Mouse (Mus musculus) left cerebral cortex, adult 9 months (tissue): ENCODE data around the gene Gm44502.

Experiments used
- DNase-seq, 2 experiments: peaks; one replicate each; pipeline ENCODE4 v3.0.0; 2022; ENCODE audit warnings: low spot score in 2 of 2

Gene Gm44502

DNA sequence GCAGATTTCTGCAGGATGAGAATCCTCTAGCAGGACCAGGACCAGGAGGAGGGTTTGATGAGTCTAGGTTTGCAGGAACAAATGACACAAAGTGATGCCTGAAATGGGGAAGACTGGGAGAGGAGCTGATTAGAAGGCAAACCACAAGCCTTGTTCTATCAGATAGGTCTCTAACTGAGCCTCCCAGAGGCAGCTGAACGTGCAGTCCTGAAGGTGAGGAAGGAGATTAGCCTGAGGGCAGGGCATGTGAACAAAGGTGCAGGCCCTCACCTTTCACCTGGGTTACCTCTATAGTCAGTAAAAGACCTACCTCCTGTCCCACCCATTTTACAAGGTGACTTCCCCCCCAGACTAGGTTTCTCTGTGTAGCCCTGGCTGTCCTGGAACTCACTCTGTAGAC is 29.8 kb downstream of the Gm44502 start:
- DNase-seq: no peak

DNA sequence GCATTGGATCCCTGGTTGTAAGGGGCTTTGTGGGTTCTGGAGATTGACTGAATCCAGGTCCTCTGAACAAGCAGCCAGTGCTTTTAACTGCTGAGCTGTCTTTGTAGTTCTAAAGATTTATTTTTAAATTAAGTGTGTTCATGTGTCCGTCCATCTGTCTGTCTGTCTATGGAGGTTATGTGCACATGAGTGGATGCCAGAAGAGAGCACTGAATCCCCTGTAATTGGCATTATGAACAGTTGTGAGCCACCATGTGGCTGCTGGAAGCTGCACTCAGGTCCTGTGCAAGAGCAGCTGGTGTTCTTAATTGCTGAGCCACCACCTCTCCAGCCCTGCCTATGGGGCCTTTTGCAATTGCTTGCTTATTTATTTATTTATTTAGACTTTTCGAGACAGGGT is 31.4 kb downstream of the Gm44502 start:
- DNase-seq: no peak

DNA sequence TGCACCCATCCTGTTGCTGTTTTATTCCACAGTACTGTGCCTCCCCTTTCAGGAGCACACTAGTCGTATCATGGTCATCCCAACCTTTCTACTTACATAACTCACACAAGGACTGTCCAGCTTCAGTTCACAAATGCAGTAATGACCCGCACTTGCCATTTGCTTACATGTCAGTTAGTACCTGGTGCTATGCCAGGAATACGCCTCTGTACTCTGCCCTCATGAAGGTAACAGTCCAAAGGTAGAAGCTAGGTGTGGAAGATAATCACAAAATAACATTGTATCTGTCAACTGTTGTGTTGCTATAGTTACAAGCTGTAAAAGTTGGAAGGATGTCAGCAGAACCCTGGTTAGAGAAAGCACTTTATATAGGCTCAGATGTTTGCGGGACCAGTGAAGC is 32.6 kb downstream of the Gm44502 start:
- DNase-seq: no peak

DNA sequence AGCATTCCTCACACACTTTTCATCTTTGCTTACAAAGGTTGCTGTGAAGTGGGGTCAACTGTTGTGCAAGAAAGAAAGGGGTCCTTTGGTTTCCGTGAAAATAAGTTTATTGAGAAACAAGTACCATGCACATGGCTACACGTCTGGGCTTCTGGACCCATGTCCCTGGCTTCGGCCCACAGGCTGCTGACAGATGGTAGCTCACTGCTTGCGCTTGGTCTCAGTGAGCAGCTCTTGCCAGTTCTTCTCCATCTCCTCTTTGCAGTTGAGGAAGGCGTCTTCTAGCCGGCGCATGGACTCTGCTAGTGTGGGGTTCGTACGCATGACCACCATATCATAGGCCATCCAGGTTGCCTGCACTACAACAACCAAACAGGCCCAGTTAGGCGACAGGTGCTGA is 39.4 kb downstream of the Gm44502 start:
- DNase-seq: no peak

DNA sequence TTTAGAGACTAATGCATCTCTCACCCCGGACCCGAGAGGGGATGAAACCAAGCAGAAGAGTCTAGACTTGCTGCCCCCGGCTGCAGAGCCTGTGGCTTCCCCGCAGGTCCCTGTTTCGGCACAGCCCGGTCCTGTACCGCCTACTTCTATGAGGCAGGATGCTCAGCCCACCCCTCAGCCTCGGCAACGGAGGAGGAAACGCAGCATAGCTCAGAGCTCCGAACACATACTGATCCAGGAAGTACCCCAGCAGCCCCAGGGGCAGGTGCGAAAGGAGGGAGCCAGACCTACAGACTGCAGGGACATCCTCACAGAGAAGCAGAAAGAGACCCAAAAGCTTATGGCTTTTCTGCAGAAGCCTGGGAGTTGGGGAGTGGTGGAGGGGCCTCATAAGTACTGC is 42.4 kb downstream of the Gm44502 start:
- DNase-seq: no peak

DNA sequence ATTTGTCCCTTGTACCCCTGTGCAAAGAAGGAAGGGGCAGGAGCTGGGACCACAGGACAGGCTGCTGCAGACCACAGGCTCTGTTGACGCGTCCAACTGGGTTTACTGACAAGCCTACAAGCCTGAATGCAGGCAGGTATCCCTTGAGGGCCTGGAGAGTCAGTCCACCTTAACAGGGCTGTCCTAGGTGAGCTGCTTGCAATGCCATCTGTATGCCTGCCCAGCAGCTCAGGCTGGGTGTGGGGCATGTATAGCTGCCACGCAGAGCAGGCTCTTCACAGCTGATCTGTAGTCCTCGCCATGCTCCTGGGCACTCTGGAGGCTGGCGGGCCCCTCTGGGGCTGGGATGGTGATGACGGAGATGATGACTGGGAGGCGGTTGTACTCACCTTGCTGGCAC is 44.9 kb downstream of the Gm44502 start, which contains the start of gene Klhdc7b:
TSS of gene Klhdc7b (plus strand) at position 301 of the 400 bp plus-strand sequence.
- DNase-seq: no peak

DNA sequence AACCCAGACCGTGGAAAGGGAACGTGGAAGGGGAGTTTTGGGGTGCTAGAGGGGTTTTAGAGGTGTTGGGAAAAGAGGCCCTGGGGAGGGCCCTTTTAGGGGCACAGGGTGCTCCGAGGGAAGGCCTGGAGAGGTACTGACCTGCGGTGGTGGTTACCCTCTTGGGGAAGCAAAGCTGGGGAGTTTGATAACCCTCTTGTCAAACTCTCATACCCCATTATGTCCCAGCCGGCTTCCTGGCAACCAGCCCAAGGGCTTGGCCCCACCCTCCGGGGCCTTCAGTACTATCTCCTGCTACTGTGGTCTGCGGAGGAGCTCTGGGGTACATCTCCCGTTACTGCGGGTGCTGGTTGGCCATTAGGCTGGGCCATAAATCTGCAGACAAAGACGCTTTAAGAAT is 50.1 kb downstream of the Gm44502 start:
- no peak for DNase-seq

DNA sequence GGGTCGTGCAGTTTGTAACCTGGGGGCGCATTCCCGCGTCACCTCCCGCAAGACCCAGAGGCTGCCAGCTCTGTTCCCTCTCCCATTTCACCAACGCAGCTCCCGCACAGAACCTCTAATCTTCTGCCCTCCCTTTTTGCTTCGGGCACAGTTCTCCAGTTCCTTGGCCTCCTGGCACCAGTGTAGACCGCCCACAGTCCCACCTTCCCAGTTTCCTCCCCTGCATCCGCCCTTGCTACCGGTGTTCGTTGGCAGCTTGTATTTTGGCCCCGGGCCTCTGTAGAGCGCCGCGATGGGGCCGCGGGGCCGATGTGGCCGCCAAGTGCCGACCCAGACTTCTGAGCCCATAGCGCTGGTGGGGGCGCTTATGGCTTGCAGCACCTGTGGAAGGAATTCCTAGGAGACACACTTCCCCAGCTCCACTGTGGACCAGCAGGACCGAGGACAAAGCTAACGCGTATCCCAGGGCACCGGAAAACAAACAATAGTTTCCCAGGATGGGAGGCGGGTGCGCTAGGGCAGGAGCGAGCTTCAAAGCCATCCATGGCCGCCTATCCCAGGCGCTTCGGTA is 50.6 kb downstream of the Gm44502 start, which contains the start of gene Odf3b:
TSS of gene Odf3b (minus strand) at position 452 of the 571 bp plus-strand sequence.
- DNase-seq: no peak

DNA sequence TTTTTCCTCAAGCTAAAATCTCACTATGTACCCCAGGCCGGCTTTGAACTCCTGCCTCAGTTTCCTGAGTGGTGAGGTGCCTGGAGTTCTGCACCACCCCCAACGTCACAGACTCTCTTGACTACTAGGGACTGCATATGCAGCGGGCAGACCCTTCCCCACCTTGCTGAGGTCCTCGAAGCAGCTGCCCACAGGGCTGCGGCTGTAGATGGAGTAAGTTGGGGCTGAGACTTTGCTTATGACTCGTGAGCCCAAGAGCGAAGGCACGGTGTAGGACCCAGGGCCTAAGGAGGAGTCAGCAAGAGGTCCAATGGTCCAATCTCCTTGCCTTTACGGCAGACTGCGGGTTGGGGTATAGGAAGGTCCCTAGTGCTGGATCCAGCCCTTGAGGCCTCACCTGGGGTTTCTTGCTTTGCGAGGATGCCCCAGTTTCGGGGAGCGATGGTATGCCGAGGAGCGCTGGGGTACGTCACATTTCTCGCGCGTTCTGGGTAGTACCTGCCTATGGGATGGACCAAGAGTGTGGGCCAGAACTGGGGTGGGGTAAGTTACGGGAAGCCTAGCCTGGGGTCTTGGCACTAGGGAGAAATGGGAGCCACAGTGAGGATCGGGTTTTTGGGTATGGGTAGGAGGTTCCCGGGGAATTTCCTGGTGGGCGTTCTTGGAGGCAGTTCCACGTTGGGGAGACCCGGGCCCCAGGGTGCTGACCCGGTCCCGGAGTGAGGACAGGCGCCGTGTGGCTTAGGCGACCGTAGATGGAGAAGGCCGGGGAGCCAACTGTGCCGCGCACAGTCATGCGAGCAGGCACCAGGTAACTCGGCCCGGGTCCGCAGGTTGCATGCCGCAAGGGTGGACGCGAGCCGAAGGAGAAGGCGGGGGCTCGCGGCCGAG is 51.3 kb downstream of the Gm44502 start:
- no peak for DNase-seq

DNA sequence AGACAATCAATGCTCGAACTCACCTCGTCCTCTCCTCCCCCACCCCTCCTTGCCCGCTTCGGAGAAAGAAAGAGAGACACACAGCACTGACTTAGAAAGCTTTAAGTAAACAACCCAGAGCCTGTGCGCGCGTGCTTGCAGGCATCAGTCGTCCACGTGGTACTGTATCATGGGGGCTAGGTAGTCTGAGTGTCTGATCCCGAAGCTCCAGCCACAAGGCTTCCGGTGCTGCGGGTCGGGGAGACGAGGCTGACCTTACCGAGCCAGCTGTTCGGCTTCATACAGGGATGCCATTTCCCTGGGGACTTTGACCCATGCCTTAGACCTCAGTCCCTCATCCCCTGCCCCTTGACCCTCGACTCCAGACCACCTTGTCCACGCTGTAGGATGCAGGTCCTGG is 52.1 kb downstream of the Gm44502 start:
- no peak for DNase-seq

DNA sequence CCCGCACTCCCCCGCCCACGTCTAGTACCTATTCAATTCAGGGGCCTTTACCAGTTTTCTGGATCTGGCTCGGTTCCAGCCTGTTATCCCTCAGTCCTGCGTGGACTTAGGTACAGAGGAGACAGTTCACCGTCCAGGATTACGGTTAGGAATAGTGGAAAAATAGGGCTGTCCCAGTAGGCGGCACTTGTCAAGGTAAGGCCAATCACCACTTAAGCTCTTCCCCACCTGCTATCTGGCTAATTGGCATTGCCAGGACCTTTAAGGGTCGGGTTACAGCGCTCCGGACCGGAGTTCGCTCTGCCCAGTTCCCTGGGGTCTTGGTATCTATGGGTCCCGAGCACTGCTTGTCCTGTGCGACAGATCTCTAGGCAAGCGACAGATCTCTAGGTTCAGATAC is 52.5 kb downstream of the Gm44502 start, which contains the start of gene Tymp:
TSS of gene Tymp (minus strand) at position 83 of the 400 bp plus-strand sequence.
- DNase-seq: no peak

DNA sequence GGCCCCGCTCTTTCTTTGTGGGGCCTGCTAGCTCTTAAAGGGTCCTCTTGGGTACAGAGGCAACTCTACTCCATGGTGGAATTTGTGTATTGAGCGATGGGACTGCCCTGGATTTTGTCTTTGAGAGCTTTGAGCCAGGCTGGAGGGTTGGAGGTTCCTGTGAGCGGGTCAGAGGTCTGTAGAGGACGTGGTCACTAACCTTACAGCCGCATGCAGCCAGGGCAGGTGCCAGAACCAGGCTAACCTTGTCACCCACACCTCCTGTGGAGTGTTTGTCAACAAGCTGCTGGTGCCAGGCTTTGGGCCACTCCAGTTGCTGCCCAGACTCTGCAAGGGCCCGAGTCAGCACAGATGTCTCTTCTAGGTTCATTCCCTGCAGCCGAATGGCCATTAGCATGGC is 53.5 kb downstream of the Gm44502 start:
- DNase-seq: no peak

DNA sequence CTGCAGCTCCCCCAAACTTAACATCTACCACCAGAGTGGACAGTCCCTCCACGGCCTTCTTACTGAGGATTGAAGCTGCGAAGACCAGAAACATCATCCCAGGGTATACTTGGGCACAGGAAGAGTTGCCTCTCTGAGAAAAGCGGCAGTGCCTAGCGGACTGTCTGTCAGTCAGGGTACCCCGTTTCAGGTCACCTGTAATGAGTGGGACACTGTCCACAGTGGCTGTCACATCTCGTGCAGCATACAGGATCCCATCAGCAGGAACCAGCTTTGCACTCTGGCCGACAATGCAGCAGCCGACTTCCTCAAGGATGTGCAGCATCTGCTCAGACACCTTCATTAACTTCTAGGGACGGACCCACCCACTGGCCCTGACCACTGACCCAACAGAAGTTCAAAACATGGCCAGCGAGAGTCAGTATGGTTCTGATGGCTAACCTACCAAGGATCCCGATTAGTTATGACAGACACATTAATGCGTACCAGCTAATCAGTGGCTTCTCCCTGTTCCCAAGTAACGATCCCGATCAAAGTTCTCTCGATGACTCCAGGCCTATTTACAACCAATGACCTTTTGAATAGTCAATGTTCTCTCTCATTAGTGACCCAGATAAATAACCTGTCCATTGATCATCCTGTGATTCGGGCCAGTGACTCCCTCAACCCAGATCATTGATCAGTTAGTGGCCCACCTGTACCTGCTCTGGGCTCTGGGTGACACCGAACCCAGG is 54.5 kb downstream of the Gm44502 start:
- DNase-seq: no peak

DNA sequence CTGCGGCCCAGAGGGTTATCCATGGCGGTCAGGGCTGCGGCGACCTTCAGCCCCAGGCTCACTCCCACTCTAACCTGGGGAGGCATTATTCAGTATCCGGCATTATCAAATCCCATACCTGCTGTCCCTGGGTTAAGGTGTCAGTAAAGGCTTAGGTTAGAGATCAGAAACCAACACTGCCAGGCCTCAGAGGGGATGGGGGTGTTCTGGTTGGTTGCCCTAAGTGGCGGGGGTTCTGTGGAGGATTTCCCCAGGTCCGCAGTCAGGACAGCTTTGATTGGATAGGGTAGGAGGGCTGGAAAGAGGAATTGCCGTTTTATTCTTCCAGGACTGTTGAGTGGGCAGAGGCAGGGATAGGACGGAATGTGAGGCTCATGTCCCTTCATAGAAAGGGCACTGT is 55.2 kb downstream of the Gm44502 start:
- DNase-seq: no peak

DNA sequence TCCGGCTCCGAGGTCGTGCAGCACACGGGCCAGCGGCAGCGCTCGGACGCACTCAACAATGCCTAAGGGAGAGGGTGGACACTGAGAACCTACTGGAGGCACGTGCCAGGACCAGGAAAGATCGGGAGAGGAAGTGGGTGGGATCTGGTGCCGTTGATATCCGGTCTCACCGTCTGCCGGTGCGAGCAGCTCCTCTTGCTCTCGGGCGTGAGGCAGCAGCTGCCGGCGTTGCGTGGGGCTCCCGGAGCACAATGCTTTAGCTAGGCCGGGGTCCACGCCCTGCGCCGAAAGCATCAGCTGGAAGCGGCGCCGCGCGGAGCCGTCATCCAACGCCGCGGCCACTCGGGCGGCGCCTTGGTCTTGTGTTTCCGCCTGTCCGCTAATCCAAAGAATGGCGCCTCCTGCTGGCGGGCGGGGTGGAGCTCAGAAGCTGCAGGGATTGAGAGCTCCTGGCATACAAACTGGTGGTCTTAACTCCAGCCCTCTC is 55.7 kb downstream of the Gm44502 start, which contains the start of gene Sco2:
TSS of gene Sco2 (minus strand) at position 85 of the 487 bp plus-strand sequence.
- peak; percentile 66 to 94 for DNase-seq

DNA sequence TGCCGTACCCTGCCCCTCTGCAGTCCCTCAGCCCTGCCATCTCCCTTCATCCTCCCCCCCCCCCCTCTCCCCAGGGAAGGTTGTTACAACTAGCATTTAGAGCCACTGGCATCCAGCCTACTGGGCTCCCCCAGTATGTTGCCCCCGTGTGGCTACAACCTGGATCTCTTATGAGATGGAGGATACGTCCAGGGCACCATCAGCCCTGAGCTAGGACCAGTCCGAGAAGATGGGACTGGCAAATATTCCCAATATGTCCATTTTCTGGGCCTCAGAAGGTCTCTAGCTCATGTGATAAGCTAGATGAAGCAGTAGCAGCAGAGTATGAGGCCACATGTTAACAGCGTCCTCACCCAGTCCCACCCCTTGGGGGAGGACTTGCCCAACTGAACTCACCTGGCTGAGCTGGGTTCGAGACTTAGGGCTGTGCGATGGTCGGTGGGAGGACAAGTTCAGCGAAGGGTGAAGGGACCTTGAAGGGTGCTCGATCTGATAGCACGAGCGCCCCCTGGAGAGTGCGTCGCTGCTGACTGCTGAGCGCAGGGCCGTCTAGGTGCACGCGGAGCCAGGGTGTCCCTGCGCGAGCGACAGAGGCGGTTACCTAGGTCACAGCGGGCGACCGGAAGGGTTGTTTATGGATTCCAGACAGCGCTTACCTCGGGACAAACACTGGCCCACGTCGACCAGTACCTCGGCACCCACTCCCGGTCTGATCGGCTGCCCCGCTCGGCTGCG is 56.3 kb downstream of the Gm44502 start:
- DNase-seq: peak; percentile 67 to 87

DNA sequence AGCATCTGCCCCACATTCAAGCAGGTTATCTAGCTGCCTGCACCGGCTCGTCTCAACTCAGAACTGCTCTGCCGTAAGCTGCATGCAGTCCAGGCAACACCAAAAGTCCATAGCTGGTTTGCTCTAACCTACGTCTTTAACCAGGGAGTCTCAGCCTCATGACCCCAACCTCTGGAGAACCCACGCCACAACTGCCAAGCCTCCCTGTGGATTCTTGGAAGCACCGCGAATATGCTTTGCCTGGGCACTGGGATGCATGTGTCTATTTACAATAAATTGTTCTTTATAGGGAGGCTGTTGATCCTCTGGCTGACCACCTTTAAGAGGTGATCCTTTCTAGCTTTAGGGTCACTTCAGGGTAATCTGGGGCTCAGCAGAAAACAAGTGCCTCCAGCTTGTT is 57.0 kb downstream of the Gm44502 start:
- no peak for DNase-seq

DNA sequence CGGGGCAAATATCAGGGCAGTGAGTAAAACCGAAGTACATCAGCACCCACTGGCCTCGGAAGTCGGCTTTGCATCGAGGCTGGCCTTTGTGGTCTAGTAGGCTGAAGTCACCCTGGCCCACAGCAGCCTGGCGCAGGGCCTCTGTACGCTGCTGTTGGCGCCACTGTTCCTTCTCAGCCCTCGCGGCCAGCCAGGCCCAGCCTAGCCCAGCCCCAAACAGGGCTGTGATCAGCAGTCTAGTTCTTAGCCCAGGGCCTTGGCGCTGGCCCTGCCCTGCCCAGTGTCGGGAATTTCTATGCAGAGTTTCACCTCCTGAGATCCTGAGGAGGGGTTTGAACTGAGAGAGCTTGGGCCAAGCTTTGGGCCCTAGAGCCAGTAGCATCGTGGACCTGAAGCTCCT is 57.4 kb downstream of the Gm44502 start:
- DNase-seq: no peak
